Mouse (Mus musculus) cerebellum, adult 2 months (tissue): ENCODE measurements at regions not wholly inside any gene's neighbourhood (a gene's known extent, or its start where the extent isn't known, plus 50 kb on each side); places are given as distances from the start of the nearest gene placed in this dataset.
A peak's percentile ranks its signal among the peaks of the same experiment; 100 is the strongest.

Source experiments
- DNase-seq, 2 experiments: peaks; one replicate each; pipeline ENCODE4 v3.0.0; 2021
- H3K27ac ChIP-seq: fragments of 200-500 bp; 2 replicates; pipeline ENCODE4 v1.5.1; 2012; ENCODE audit warnings: low read length, control low read depth, inconsistent platforms; ENCODE audit not compliant: insufficient read depth
- H3K27me3 ChIP-seq: fragments of 200-500 bp; 2 replicates; pipeline ENCODE4 v1.6.1; 2012; ENCODE audit warnings: inconsistent platforms, mild to moderate bottlenecking, low read length, moderate library complexity; ENCODE audit not compliant: control insufficient read depth, insufficient read depth
- H3K4me1 ChIP-seq: fragments of 200-500 bp; 2 replicates; pipeline ENCODE4 v1.6.1; 2011; ENCODE audit warnings: low read length; ENCODE audit not compliant: control insufficient read depth, insufficient read depth
- H3K4me3 ChIP-seq: fragments of 200-500 bp; replicated peaks from 2 replicates; pipeline ENCODE3; 2011; ENCODE audit warnings: mild to moderate bottlenecking, low read depth, low read length, control low read depth; ENCODE audit not compliant: insufficient read depth
- CTCF ChIP-seq: fragments of 200-500 bp; IDR thresholded peaks from 2 replicates; pipeline ENCODE4 v1.5.1; 2011; ENCODE audit warnings: low read depth, mild to moderate bottlenecking, control low read depth, low read length, moderate library complexity, borderline replicate concordance; ENCODE audit not compliant: insufficient read depth
- POLR2A ChIP-seq: fragments of 200-500 bp; IDR thresholded peaks from 2 replicates; pipeline ENCODE4 v1.6.1; 2011; ENCODE audit warnings: low read length, control low read depth, borderline replicate concordance; ENCODE audit not compliant: insufficient read depth
- WGBS: fragments of 180-500 bp; shearing (Covaris S2); methylation state at CpG from one replicate; pipeline ENCODE4 v1.1.7; 2018; 5-methylcytosine and 5-hydroxymethylcytosine counted together

GRCm38 (mm10) chr19:36178828-36179251, 58.9 kb upstream of the Ankrd1 start:
- H3K27ac ChIP-seq = no peak overlapping the region
- peaks cover 4% of the 10 kb centered on the region for H3K4me1 ChIP-seq
- H3K27me3 ChIP-seq = no peaks in the 10 kb centered on the region
- no peak for DNase-seq
- TF ChIP-seq CTCF = no peak
- WGBS = 51% methylated on average over 6 of the region's 6 CpGs
- H3K4me3 ChIP-seq = no peak overlapping the region

- 12% methylated on average over 7 of the region's 7 CpGs for WGBS
- TF ChIP-seq CTCF (no peak), POLR2A (no peak)
- Histone ChIP-seq H3K27ac (no peak overlapping the region), H3K4me1 (peaks cover 4% of the 10 kb centered on the region), H3K27me3 (no peaks in the 10 kb centered on the region), H3K4me3 (no peak overlapping the region)
- DNase-seq = peak; percentile 31 to 36
Observed at GRCm38 (mm10) chr19:36180329-36180728, 60.4 kb upstream of the Ankrd1 start.

- Histone ChIP-seq H3K27me3 (no peaks in the 10 kb centered on the region), H3K27ac (no peak overlapping the region), H3K4me1 (peaks cover 4% of the 10 kb centered on the region), H3K4me3 (no peak overlapping the region)
- DNase-seq = no peak
- TF ChIP-seq CTCF (no peak), POLR2A (no peak)
- 79% methylated on average over 2 of the region's 2 CpGs for WGBS
Observed at GRCm38 (mm10) chr19:36181535-36181934, 61.6 kb upstream of the Ankrd1 start.

GRCm38 (mm10) chr19:36183127-36183526, 63.2 kb upstream of the Ankrd1 start:
- H3K27ac ChIP-seq = no peak overlapping the region
- H3K4me3 ChIP-seq = no peak overlapping the region
- TF ChIP-seq CTCF (peak; percentile 56), POLR2A (no peak)
- no peaks in the 10 kb centered on the region for H3K27me3 ChIP-seq
- H3K4me1 ChIP-seq = peaks cover 4% of the 10 kb centered on the region
- peak in 1 of 2 experiments; percentile 22 for DNase-seq
- 44% methylated on average over 2 of the region's 2 CpGs for WGBS

- H3K27me3 ChIP-seq = no peaks in the 10 kb centered on the region
- no peak for DNase-seq
- no peak overlapping the region for H3K27ac ChIP-seq
- H3K4me1 ChIP-seq = no peaks in the 10 kb centered on the region
- H3K4me3 ChIP-seq = no peak overlapping the region
- WGBS = 86% methylated on average over 5 of the region's 5 CpGs
- TF ChIP-seq POLR2A (no peak), CTCF (no peak)
Observed at GRCm38 (mm10) chr19:36189662-36190061, 69.8 kb upstream of the Ankrd1 start.

GRCm38 (mm10) chr19:36191641-36192040, 71.7 kb upstream of the Ankrd1 start:
- Histone ChIP-seq H3K27me3 (no peaks in the 10 kb centered on the region), H3K4me1 (no peaks in the 10 kb centered on the region), H3K4me3 (no peak overlapping the region), H3K27ac (no peak overlapping the region)
- no peak for DNase-seq
- WGBS = 94% methylated on average over 7 of the region's 7 CpGs
- TF ChIP-seq CTCF (no peak), POLR2A (no peak)

GRCm38 (mm10) chr19:36204269-36204668, 84.4 kb upstream of the Ankrd1 start:
- 97% methylated on average over 2 of the region's 2 CpGs for WGBS

GRCm38 (mm10) chr19:36204965-36205718, 85.2 kb upstream of the Ankrd1 start:
- no peak for TF ChIP-seq CTCF
- no peak for TF ChIP-seq POLR2A
- Histone ChIP-seq H3K27me3 (no peaks in the 10 kb centered on the region), H3K27ac (no peak overlapping the region), H3K4me3 (no peak overlapping the region), H3K4me1 (no peaks in the 10 kb centered on the region)
- WGBS = 93% methylated on average over 8 of the region's 8 CpGs
- DNase-seq = no peak

More at GRCm38 (mm10) chr19:36204269-36204668, 84.4 kb upstream of the Ankrd1 start:
- H3K4me3 ChIP-seq = no peak overlapping the region
- no peaks in the 10 kb centered on the region for H3K4me1 ChIP-seq
- H3K27me3 ChIP-seq = no peaks in the 10 kb centered on the region; the same call in 1 of the 2 replicates
- no peak for DNase-seq
- no peak overlapping the region for H3K27ac ChIP-seq
- no peak for TF ChIP-seq CTCF
- no peak for TF ChIP-seq POLR2A
